In the genomic region with DNA sequence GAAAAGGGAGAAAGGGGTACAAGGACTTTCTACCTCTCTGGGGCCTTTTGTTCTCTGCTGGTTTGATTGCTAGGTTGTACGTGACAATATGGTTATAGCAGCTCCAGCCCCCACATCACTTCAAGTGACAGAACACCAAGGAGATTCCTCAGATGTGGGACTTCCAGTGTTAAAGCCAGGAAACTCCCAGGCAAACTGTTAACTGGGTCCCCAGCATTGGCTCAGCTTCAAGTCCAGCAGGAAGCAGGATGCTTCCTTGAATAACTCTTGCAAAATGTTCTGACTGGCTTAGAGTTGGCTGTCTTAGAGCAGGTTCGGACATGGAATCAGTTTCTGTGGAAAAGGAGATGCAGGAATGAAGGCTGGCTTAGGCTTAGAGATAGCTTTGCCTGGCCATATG, we compare ENCODE assay signal across 10 mouse cellular contexts. TPM values are rescaled to one million over a fixed set of nuclear protein-coding genes. Genes with fewer than 3 reads are reported as not detected.
DNase-seq lines count a peak whose midpoint lies in the region; ATAC-seq and TF ChIP-seq lines count a peak whose summit lies in the region.
"Had no signal": no experiment of that assay in that cellular context is flagged by ENCODE, and none has a peak within 500 bp of the region (broad histone marks: within the 10 kb centered on the region; RNA-seq: fewer than 3 reads in every experiment).

No protein-coding gene starts in this region.

- no peak overlapping the region for H3K4me3 ChIP-seq in liver, adult 2 months (ENCODE audit: insufficient read depth, low read depth, low read length)
- no peak overlapping the region for H3K4me3 ChIP-seq in liver, embryonic 12.5 days
- no peak overlapping the region for H3K4me3 ChIP-seq in midbrain, embryonic 13.5 days (replicated peaks)
- H3K4me3 ChIP-seq: forebrain, embryonic 10.5 days had no signal

- H3K4me1 ChIP-seq in liver, adult 2 months (ENCODE audit: control insufficient read depth, insufficient read depth, low read length), result no peaks in the 10 kb centered on the region; the same call in 1 of the 2 replicates
- H3K4me1 ChIP-seq in liver, embryonic 12.5 days, result no peaks in the 10 kb centered on the region
- H3K4me1 ChIP-seq in midbrain, embryonic 13.5 days (replicated peaks), result peaks cover 4% of the 10 kb centered on the region; the same call in 1 of the 2 replicates
- H3K4me1 ChIP-seq: forebrain, embryonic 10.5 days had no signal

- no peak for TF ChIP-seq POLR2A in liver, adult 2 months (IDR thresholded peaks at IDR 0.05; ENCODE audit: extremely low read depth, insufficient read depth, low read length)

- no peak for TF ChIP-seq CTCF in liver, adult 2 months (IDR thresholded peaks at IDR 0.05; ENCODE audit: low read depth, low read length)

- ATAC-seq in liver, embryonic 12.5 days, result no peak
- no peak for ATAC-seq in midbrain, embryonic 13.5 days

- H3K27me3 ChIP-seq in liver, adult 2 months (ENCODE audit: control insufficient read depth, insufficient read depth, low read length), result no peaks in the 10 kb centered on the region
- no peaks in the 10 kb centered on the region for H3K27me3 ChIP-seq in liver, embryonic 12.5 days (replicated peaks)
- H3K27me3 ChIP-seq in midbrain, embryonic 13.5 days, result no peaks in the 10 kb centered on the region

- no peak overlapping the region for H3K9ac ChIP-seq in liver, adult 2 months (ENCODE audit: low read depth, low read length)
- H3K9ac ChIP-seq in liver, embryonic 12.5 days, result no peak overlapping the region
- no peak overlapping the region for H3K9ac ChIP-seq in midbrain, embryonic 13.5 days (replicated peaks)

- peak; percentile 30 for DNase-seq in liver, adult 2 months (ENCODE audit: extremely low read depth, low read depth, low spot score)
- DNase-seq in gastrocnemius, postnatal 10 days, result peak; percentile 21
- DNase-seq in kidney, adult 8-10 months, result peak; percentile 16 to 39
- peak; percentile 48 for DNase-seq in lung, postnatal 36 days
- no peak for DNase-seq in cerebellum, adult 9-11 months
- DNase-seq in embryo, embryonic 11 days, result no peak

- no peak overlapping the region for H3K4me2 ChIP-seq in liver, embryonic 12.5 days
- H3K4me2 ChIP-seq in midbrain, embryonic 13.5 days (replicated peaks), result no peak overlapping the region

- 68% methylated on average over 2 of the region's 2 CpGs for WGBS in liver, adult 2 months
- WGBS in liver, embryonic 12.5 days (ENCODE audit: insufficient replicate concordance), result 52% methylated on average over 2 of the region's 2 CpGs
- WGBS in midbrain, embryonic 13.5 days, result 79% methylated on average over 2 of the region's 2 CpGs

- no peak overlapping the region for H3K27ac ChIP-seq in liver, adult 2 months (replicated peaks; ENCODE audit: insufficient read depth, low read depth, low read length)
- no peak overlapping the region for H3K27ac ChIP-seq in liver, embryonic 12.5 days
- no peak overlapping the region for H3K27ac ChIP-seq in midbrain, embryonic 13.5 days
- H3K27ac ChIP-seq: forebrain, embryonic 10.5 days had no signal

- no peaks in the 10 kb centered on the region for H3K9me3 ChIP-seq in liver, embryonic 12.5 days (replicated peaks)
- H3K9me3 ChIP-seq in midbrain, embryonic 13.5 days, result no peaks in the 10 kb centered on the region
- H3K9me3 ChIP-seq: forebrain, embryonic 10.5 days had no signal

- H3K36me3 ChIP-seq in liver, adult 2 months (ENCODE audit: control insufficient read depth, insufficient read depth, low read length), result no peaks in the 10 kb centered on the region
- H3K36me3 ChIP-seq in liver, embryonic 12.5 days, result no peaks in the 10 kb centered on the region
- H3K36me3 ChIP-seq in midbrain, embryonic 13.5 days, result no peaks in the 10 kb centered on the region
- H3K36me3 ChIP-seq: forebrain, embryonic 10.5 days had no signal

- no peaks in the 10 kb centered on the region for H3K79me2 ChIP-seq in liver, adult 2 months (ENCODE audit: control insufficient read depth, insufficient read depth, low read length)

RNA-seq across cellular contexts. Expression of a gene that starts 47.3 kb away (rescaled TPM):
- 0.20 and 0.28 TPM in 2 replicates for total RNA-seq in liver, adult 2 months (2014; rRNA removed)
- polyA plus RNA-seq in liver, adult 2 months (2012; rRNA removed), result 0.11 and 0.12 TPM in 2 replicates
- 0.07 and 0.12 TPM in 2 replicates for polyA plus RNA-seq in liver, embryonic 12.5 days (2016; fragmentation: Nextera tagmentation; extraction: Ambion mirVana)
- total RNA-seq in gastrocnemius, postnatal 10 days (2021), result 1 to 10 TPM; 3.2 to 3.4 TPM
- polyA plus RNA-seq in midbrain, embryonic 13.5 days (2015; fragmentation: Nextera tagmentation; extraction: Ambion mirVana), result 1.4 and 1.8 TPM in 2 replicates
- total RNA-seq: ES-E14 had no signal

Comparison
In these comparisons a context has a peak if more than half of its experiments do, and no peak if none do; other contexts are left out.
1. DNase-seq: peak in liver, adult 2 months (single experiment), gastrocnemius, postnatal 10 days (single experiment), kidney, adult 8-10 months (2 of 2) and lung, postnatal 36 days (single experiment); none in cerebellum, adult 9-11 months (single experiment) and embryo, embryonic 11 days (single experiment).